Mouse (Mus musculus) hindbrain, embryonic 13.5 days (tissue): ENCODE measurements around the gene Cks1b. TPM values are rescaled to one million over a fixed set of nuclear protein-coding genes. Genes with fewer than 3 reads are reported as not detected.

Experiments
- ATAC-seq: fragments of 200-750 bp; cut with Nextera tagmentation; 2 replicates; pipeline ENCODE4 v1.8.0; 2017; ENCODE audit warnings: moderate TSS enrichment; ENCODE audit not compliant: low FRiP score
- H3K27ac ChIP-seq: fragments of 300-500 bp; sonication (generic); 2 replicates; pipeline ENCODE4 v1.5.1; 2015; ENCODE audit warnings: inconsistent platforms, mild to moderate bottlenecking, moderate library complexity
- H3K27me3 ChIP-seq: fragments of 300-500 bp; sonication (generic); 2 replicates; pipeline ENCODE4 v1.6.1; 2015; ENCODE audit warnings: mild to moderate bottlenecking, inconsistent platforms
- H3K36me3 ChIP-seq: fragments of 300-500 bp; sonication (generic); 2 replicates; pipeline ENCODE4 v1.6.1; 2015; ENCODE audit warnings: mild to moderate bottlenecking, inconsistent platforms
- H3K4me1 ChIP-seq: fragments of 300-500 bp; sonication (generic); replicated peaks from 2 replicates; pipeline ENCODE4 v1.6.1; 2015; ENCODE audit warnings: inconsistent platforms
- H3K4me2 ChIP-seq: fragments of 300-500 bp; sonication (generic); 2 replicates; pipeline ENCODE4 v1.6.1; 2015; ENCODE audit warnings: inconsistent platforms, mild to moderate bottlenecking, moderate library complexity
- H3K4me3 ChIP-seq: fragments of 300-500 bp; sonication (generic); 2 replicates; pipeline ENCODE4 v1.5.1; 2015; ENCODE audit warnings: mild to moderate bottlenecking, inconsistent platforms
- H3K9ac ChIP-seq: fragments of 300-500 bp; sonication (generic); 2 replicates; pipeline ENCODE4 v1.6.1; 2015; ENCODE audit warnings: mild to moderate bottlenecking, inconsistent platforms
- H3K9me3 ChIP-seq: fragments of 300-500 bp; sonication (generic); 2 replicates; pipeline ENCODE4 v1.6.1; 2016; ENCODE audit warnings: inconsistent platforms
- WGBS: fragments of 180-500 bp; shearing (Covaris S2); methylation state at CpG from one replicate; pipeline ENCODE4 v1.1.7; 2015; 5-methylcytosine and 5-hydroxymethylcytosine counted together
- polyA plus RNA-seq: library from polyadenylated mRNA; unstranded; fragments of >200 nt; fragmentation: Nextera tagmentation; extraction: Ambion mirVana; gene quantifications from 2 replicates; pipeline ENCODE4 v1.2.1, GENCODE M21; 2015

Gene Cks1b
- polyA plus RNA-seq, result 116 and 121 TPM in 2 replicates

DNA sequence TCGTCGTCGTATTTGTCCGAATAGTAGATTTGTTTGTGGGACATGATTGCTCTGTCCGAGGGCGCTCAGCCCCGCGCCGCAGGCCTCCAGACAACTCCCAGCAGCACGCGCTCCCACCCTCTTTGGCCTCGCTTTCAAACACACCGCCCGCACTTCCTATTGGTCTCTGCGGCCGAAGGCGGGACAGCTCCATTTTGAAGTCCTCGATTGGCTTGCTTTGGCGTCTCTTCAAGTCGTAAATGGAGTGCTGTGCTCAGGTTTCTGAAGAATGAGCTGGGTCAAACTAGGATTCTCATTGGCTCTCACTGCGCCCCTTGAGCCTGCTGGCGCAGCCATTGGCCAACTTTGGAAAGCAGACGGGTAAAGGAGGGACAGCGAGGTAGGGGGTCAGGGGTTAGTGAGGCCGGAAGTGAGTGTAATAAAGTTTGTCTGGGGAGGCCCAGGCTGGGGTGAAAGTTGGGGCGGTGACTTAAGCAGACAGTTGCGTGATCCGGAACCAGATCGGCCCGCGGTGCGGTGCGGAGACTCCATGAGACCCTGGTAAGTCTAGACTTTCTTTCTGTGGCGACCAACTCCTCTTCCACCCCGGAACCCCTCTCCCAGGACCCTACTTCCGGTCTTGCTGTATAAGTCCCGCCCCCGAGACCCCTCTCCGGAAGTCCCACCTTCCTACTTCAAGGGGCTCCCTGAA, at the start of gene Cks1b, which contains the start of gene Shc1:
Cks1b (minus strand) TSS at position 214 of the 691 bp plus-strand sequence.
Shc1 (plus strand) TSS at position 274 of the 691 bp plus-strand sequence.
- Histone ChIP-seq H3K9ac (peak within 1 kb of the TSS; percentile 68), H3K4me1 (peaks cover 43% of the 10 kb centered on the region), H3K27ac (peak within 1 kb of the TSS; percentile 87), H3K36me3 (peaks cover 23% of the 10 kb centered on the region), H3K4me3 (peak within 1 kb of the TSS; percentile 54), H3K27me3 (no peaks in the 10 kb centered on the region), H3K9me3 (no peaks in the 10 kb centered on the region), H3K4me2 (peak within 1 kb of the TSS; percentile 82)
- WGBS, result under 1% methylated on average over 39 of the region's 39 CpGs
- peak; percentile 97 for ATAC-seq

DNA sequence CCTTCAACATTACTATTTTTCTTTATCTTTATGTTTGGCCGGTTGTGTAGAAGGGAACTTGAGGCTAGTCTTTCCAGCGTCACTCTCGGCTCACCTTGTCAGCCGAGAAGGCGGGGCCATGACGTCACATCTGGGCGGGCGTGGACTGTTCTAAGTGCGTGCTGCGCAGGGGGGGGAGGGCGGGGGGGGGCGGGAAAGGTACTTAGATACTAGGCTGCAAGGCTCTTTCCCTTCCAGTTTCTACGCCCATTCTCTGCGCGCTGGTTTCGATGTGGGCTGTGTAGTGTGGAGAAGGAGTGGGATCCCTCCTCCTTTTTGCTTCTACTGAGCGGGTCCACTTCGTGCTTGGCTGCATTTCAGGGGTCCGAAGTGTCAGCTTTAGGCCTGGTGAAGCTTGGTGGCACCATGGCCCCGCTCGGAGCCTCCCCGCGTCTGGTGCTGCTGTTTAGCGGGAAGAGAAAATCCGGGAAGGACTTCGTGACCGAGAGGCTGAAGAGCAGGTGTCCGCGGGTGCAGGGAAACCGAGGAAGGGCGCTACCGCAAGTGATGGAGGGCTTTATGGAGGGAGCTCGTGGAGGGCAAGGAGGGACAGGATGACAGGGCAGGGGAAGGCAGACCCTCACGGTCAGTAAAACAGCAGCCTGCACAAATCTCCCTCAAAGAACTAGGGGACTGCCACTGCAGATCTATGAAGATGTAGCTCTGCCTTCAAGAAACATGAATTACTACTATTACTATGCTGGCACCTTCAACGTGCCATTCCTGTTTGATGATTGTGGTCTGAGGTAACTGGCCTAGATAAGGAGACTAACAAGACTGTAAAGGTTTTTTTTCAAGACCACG, 41.0 kb upstream of the Cks1b start:
- peak; percentile 92 for ATAC-seq
- H3K9me3 ChIP-seq, result no peaks in the 10 kb centered on the region
- peak overlapping the region; percentile 71 for H3K4me2 ChIP-seq
- no peaks in the 10 kb centered on the region for H3K27me3 ChIP-seq
- H3K4me3 ChIP-seq, result peak overlapping the region; percentile 60
- peak overlapping the region; percentile 85 for H3K9ac ChIP-seq
- H3K27ac ChIP-seq, result peak overlapping the region; percentile 92
- peaks cover 26% of the 10 kb centered on the region for H3K4me1 ChIP-seq
- WGBS, result 2% methylated on average over 34 of the region's 36 CpGs
- peaks cover 19% of the 10 kb centered on the region for H3K36me3 ChIP-seq

DNA sequence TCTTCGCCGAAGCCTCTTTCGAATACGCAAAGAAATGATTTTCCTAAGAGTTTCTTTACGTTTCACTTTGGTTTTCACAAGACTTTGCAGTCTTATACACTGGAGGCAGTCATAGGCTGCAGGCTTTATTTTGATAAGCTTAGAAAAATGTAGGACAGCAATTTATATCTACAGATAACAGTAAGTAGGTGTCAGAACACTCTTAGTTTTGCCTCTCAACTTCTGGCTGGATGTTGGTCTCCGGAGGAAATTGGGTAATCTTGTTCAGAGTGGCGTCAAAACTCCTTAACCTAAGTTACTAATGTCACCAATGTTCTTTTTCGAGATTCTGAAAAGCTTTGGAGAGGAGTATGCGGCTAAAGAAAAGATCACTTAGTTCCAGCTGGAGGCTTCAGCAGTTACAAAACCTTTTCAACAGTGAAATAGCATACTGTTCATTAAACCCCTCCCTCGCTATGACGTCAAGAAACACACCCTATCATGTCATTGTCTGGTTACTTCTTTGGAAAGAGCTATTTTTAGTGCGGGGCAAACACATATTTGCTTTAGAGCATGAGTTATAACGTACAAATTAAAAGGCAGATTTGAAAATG, 40.3 kb upstream of the Cks1b start:
- no peak overlapping the region for H3K9ac ChIP-seq
- no peaks in the 10 kb centered on the region for H3K9me3 ChIP-seq
- peaks cover 26% of the 10 kb centered on the region for H3K4me1 ChIP-seq
- H3K27me3 ChIP-seq, result no peaks in the 10 kb centered on the region
- H3K36me3 ChIP-seq, result peaks cover 16% of the 10 kb centered on the region
- peak overlapping the region; percentile 71 for H3K4me2 ChIP-seq
- peak overlapping the region; percentile 92 for H3K27ac ChIP-seq
- H3K4me3 ChIP-seq, result peak overlapping the region; percentile 60
- peak; percentile 23 for ATAC-seq
- WGBS, result 46% methylated on average over 13 of the region's 13 CpGs

DNA sequence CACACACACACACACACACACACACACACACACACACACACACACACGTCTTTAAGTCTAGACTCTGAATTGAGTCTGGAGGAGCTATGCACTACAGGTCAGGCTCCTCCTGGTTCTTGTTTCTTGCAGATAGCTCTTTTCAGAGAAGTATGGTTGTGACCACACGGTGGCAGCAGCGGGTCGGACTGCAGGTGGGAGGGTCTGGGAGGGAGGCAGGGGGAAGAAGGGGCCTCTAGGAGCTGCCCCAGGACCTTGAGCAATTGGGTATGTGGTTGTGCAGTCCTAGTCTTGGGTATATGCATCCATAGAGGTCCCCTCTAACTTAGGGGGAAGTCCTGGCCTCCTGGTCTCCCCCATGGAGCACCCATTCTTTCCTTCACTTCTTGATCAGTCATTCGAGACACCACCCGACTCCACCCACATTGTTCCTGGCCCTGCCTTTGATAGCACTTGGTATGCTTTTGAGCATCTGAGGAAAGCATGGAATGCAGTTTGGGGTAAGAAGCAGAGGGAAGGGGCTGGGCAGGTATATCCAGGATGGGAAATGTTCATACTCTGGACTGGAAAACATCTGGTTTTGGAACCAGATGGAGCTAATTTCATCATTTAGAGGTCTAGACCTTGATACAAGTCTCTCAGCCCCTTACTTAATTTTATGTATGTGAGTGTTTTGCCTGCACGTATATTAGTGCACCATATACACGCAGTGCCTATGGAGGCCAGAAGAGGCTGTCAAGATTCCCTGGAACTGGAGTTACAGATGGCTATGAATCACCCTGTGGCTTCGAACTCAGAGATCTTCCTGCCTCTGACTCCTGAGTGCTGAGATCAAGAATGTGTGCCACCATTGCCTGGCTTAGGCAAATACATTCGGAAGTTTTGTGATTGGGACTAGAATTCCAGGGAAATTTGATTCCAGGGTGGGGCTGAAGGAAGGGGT, 38.8 kb upstream of the Cks1b start:
- Histone ChIP-seq H3K9ac (no peak overlapping the region), H3K4me1 (peaks cover 32% of the 10 kb centered on the region), H3K27ac (no peak overlapping the region), H3K4me3 (no peak overlapping the region), H3K27me3 (no peaks in the 10 kb centered on the region), H3K4me2 (no peak overlapping the region), H3K9me3 (no peaks in the 10 kb centered on the region), H3K36me3 (peaks cover 8% of the 10 kb centered on the region)
- ATAC-seq, result no peak
- 36% methylated on average over 10 of the region's 10 CpGs for WGBS

DNA sequence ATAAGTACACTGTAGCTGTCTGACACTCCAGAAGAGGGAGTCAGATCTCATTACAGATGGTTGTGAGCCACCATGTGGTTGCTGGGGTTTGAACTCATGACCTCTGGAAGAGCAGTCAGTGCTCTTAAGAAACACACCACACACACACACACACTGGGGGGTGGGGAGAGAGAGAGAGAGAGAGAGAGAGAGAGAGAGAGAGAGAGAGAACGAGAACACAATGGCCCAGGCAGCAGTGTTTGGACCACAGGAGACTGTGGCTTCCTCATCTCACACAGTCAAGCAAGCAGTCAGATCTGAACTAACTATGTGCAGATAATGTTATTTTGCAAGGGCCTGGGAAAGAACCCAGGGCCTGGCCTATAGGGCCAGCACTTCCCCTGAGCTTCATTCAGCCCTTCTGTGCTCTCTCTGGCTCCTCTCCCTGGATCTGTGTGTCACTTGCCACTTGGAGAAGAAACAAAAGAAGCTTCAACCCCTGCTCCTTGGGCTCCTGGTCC, 37.7 kb upstream of the Cks1b start:
- Histone ChIP-seq H3K27ac (no peak overlapping the region), H3K36me3 (no peaks in the 10 kb centered on the region), H3K4me1 (peaks cover 29% of the 10 kb centered on the region), H3K27me3 (no peaks in the 10 kb centered on the region), H3K9me3 (no peaks in the 10 kb centered on the region), H3K4me2 (no peak overlapping the region), H3K9ac (no peak overlapping the region), H3K4me3 (no peak overlapping the region)
- no CpG with 5 or more reads among the region's 1 CpGs for WGBS
- ATAC-seq, result no peak

DNA sequence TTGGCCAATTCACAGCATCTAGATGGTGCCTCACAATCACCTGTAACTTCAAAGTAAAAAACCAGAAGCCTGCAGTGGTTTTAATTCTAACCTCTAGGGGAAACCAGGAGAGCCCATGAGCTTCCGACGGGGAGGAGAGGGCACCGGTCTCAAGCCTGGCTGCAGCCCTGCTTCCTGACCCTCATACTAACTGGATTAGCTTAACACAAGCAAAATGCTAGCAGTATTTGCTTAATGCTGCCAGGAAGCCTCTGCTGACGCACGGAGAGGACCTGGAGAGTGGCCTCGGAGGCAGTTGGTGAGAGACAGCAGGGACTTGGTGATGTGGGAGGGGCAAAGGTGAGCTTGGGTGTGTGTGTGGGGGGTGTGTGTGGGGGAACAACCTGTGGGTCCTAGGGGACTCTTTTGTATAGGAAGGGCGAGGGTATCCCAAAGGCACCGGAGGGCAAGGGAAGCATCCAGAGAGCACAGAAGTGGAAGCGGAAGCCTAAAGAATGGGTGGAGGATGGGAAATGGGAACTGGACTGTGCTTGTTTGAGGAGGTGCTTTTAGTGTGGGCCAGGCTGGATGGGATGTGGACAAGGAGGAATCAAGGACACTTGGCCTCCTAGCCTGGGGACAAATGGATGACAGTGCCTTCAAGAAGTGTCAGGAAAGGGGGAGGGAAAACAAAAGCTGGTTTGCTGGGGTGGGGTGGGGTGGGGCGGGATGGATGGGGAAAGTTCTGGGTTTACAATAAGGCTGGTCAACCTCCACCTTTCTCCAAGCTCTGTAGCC, 36.4 kb upstream of the Cks1b start, which contains the start of gene Pmvk:
Pmvk (plus strand) TSS at position 141 of the 777 bp plus-strand sequence.
- H3K27me3 ChIP-seq, result no peaks in the 10 kb centered on the region
- H3K27ac ChIP-seq, result no peak within 1 kb of the TSS
- WGBS, result 67% methylated on average over 10 of the region's 10 CpGs
- no peak for ATAC-seq
- H3K4me1 ChIP-seq, result peaks cover 17% of the 10 kb centered on the region
- no peaks in the 10 kb centered on the region for H3K36me3 ChIP-seq
- no peak within 1 kb of the TSS for H3K4me3 ChIP-seq
- no peak within 1 kb of the TSS for H3K4me2 ChIP-seq
- H3K9ac ChIP-seq, result no peak within 1 kb of the TSS
- H3K9me3 ChIP-seq, result no peaks in the 10 kb centered on the region

DNA sequence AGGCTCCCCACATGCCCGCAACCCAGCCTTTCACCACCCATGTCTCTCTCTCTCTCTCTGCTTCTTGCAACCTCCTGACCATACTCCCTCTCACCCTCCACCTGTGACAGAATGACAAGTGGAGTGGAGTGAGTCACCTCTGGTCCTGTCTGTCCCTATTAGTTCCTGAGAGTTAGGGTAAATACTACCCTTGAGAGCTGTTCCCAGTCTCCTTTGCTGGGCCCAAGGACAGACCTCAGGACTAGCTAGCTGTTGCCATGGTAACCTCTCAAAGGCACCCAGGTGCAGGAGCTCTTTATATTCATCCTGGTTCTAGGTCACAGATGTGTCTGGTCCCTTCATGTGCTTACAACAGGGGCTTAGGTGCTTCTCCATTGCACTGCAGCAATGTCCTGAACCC, 33.7 kb upstream of the Cks1b start:
- no peaks in the 10 kb centered on the region for H3K9me3 ChIP-seq
- no peak for ATAC-seq
- peak overlapping the region; percentile 10; the same call in 1 of the 2 replicates for H3K9ac ChIP-seq
- 94% methylated on average over 1 of the region's 1 CpGs for WGBS
- H3K4me3 ChIP-seq, result no peak overlapping the region
- H3K4me2 ChIP-seq, result no peak overlapping the region
- H3K27me3 ChIP-seq, result no peaks in the 10 kb centered on the region
- H3K27ac ChIP-seq, result peak overlapping the region; percentile 30; the same call in 1 of the 2 replicates
- no peaks in the 10 kb centered on the region for H3K36me3 ChIP-seq
- H3K4me1 ChIP-seq, result peaks cover 11% of the 10 kb centered on the region; the same call in 1 of the 2 replicates

DNA sequence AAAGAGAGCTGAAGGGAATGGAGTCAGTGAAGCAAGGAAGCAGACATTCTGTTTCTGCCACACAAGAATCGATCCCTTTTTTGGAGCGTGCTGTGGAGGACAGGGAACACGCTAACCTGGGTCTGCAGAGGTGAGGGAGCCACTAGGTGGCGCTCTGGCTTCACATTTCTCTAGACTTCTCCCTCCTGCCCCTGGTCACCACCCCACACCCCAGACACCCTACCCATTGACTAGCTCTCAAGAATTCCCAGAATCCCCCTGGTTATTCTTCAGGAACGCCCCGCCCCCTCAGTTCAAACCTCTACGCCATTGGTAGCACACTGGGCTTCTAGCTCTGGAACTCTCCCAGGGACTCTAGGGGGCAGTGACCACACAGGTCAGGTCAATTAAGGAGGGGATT, 31.4 kb upstream of the Cks1b start:
- Histone ChIP-seq H3K4me3 (no peak overlapping the region), H3K4me2 (no peak overlapping the region)
- 35% methylated on average over 7 of the region's 7 CpGs for WGBS

DNA sequence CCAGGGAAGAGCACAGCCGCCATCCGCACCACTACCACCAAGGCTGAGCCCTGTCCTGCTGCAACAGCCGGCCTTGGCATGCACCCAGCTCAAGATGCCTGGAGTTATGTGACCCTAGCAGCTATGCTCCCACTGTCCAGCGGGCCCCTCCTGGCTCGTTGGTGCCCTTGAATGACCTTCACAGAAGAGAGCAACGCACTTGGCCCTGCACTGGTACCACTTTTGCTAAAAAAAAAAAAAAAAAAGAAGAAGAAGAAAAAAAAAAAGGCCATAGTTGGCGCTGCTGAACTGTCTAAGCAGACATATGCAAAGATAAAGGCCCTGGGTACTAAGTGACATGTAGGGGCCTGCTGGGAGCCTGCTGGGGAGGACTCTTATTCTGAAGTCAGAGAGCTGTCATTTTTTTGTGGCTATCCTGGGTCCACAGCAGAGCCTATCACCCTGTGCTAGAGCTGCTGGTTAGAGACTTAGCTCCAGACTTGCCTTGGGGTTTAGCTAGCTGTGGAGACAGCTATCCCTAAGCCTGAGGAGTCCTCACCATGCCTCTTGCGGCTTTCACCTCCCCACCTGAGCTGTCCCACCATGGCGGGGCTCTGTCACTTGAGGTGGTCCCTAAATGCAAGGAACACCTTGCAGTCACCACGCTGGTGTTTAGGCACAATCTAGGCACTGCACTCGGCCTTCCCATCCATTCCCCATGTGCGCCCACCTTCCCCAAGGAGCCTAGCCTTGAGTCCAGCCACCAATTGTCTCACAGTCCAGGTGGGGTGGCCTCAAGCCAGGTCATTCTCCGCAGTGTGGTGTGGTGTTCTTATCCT, 30.7 kb upstream of the Cks1b start:
- WGBS, result 67% methylated on average over 13 of the region's 13 CpGs
- no peaks in the 10 kb centered on the region for H3K9me3 ChIP-seq
- H3K4me2 ChIP-seq, result no peak overlapping the region
- peak; percentile 19; the same call in 1 of the 2 replicates for ATAC-seq
- H3K4me1 ChIP-seq, result peaks cover 11% of the 10 kb centered on the region; the same call in 1 of the 2 replicates
- no peak overlapping the region for H3K27ac ChIP-seq
- no peak overlapping the region for H3K4me3 ChIP-seq
- no peaks in the 10 kb centered on the region for H3K36me3 ChIP-seq
- H3K27me3 ChIP-seq, result no peaks in the 10 kb centered on the region
- 0 out of 2 replicates have a peak overlapping the region, but pooled peaks have one; percentile 31 for H3K9ac ChIP-seq

More for the DNA sequence above, 31.4 kb upstream of the Cks1b start:
- Histone ChIP-seq H3K27me3 (no peaks in the 10 kb centered on the region), H3K9me3 (no peaks in the 10 kb centered on the region), H3K27ac (no peak overlapping the region), H3K36me3 (no peaks in the 10 kb centered on the region), H3K9ac (no peak overlapping the region), H3K4me1 (peaks cover 11% of the 10 kb centered on the region; the same call in 1 of the 2 replicates)
- peak; percentile 70 for ATAC-seq

DNA sequence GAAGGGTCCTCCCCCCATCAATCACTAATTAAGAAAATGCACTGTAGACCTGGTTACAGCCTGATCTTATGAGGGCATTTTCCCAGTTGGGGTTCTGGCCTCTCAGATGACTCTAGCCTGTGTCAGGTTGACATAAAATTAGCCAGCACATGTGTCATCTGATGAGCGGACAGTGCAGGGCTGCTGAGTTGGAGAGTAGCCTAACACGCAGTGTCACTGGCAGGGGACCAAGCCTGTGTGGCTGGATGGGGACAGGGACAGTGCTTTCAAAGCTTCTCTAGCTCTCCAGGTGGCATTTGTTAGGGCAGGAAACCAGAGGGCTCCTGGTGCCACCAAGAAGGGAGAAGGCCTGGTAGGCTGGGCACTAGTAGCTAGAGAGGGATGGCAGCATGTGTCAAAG, 22.5 kb upstream of the Cks1b start:
- ATAC-seq, result no peak
- Histone ChIP-seq H3K9me3 (no peaks in the 10 kb centered on the region), H3K9ac (no peak overlapping the region), H3K27me3 (no peaks in the 10 kb centered on the region), H3K36me3 (no peaks in the 10 kb centered on the region), H3K4me3 (no peak overlapping the region), H3K4me2 (no peak overlapping the region), H3K4me1 (peaks cover 17% of the 10 kb centered on the region), H3K27ac (no peak overlapping the region)
- 92% methylated on average over 2 of the region's 2 CpGs for WGBS
